Mouse (Mus musculus) stomach, embryonic 15.5 days (tissue): ENCODE measurements around the gene Itgb5. TPM values are rescaled to one million over a fixed set of nuclear protein-coding genes. Genes with fewer than 3 reads are reported as not detected.

ENCODE experiments used
- ATAC-seq: fragments of 200-750 bp; cut with Nextera tagmentation; 2 replicates; pipeline ENCODE4 v1.8.0; 2017; ENCODE audit warnings: low read depth, moderate number of reproducible peaks, moderate TSS enrichment; ENCODE audit not compliant: insufficient read depth, low FRiP score
- H3K27ac ChIP-seq: fragments of 300-500 bp; sonication (generic); 2 replicates; pipeline ENCODE4 v1.5.1; 2015; ENCODE audit warnings: mild to moderate bottlenecking, inconsistent platforms
- H3K27me3 ChIP-seq: fragments of 300-500 bp; sonication (generic); replicated peaks from 2 replicates; pipeline ENCODE4 v1.6.1; 2015; ENCODE audit warnings: inconsistent platforms
- H3K36me3 ChIP-seq: fragments of 300-500 bp; sonication (generic); 2 replicates; pipeline ENCODE4 v1.6.1; 2015; ENCODE audit warnings: inconsistent platforms
- H3K4me1 ChIP-seq: fragments of 300-500 bp; sonication (generic); 2 replicates; pipeline ENCODE4 v1.6.1; 2015; ENCODE audit warnings: inconsistent platforms
- H3K4me2 ChIP-seq: fragments of 300-500 bp; sonication (generic); 2 replicates; pipeline ENCODE4 v1.6.1; 2015; ENCODE audit warnings: mild to moderate bottlenecking, inconsistent platforms
- H3K4me3 ChIP-seq: fragments of 300-500 bp; sonication (generic); replicated peaks from 2 replicates; pipeline ENCODE4 v1.5.1; 2015; ENCODE audit warnings: inconsistent platforms
- H3K9ac ChIP-seq: fragments of 300-500 bp; sonication (generic); 2 replicates; pipeline ENCODE4 v1.6.1; 2015; ENCODE audit warnings: inconsistent platforms
- H3K9me3 ChIP-seq: fragments of 300-500 bp; sonication (generic); 2 replicates; pipeline ENCODE4 v1.6.1; 2016; ENCODE audit warnings: inconsistent platforms
- WGBS: fragments of 180-500 bp; shearing (Covaris S2); methylation state at CpG from one replicate; pipeline ENCODE4 v1.1.7; 2015; 5-methylcytosine and 5-hydroxymethylcytosine counted together
- polyA plus RNA-seq: library from polyadenylated mRNA; unstranded; fragments of >200 nt; fragmentation: Nextera tagmentation; extraction: Ambion mirVana; gene quantifications from 2 replicates; pipeline ENCODE4 v1.2.1, GENCODE M21; 2015

Itgb5 gene
- polyA plus RNA-seq, 1 experiment from 2014 or later: 50.2 TPM

DNA sequence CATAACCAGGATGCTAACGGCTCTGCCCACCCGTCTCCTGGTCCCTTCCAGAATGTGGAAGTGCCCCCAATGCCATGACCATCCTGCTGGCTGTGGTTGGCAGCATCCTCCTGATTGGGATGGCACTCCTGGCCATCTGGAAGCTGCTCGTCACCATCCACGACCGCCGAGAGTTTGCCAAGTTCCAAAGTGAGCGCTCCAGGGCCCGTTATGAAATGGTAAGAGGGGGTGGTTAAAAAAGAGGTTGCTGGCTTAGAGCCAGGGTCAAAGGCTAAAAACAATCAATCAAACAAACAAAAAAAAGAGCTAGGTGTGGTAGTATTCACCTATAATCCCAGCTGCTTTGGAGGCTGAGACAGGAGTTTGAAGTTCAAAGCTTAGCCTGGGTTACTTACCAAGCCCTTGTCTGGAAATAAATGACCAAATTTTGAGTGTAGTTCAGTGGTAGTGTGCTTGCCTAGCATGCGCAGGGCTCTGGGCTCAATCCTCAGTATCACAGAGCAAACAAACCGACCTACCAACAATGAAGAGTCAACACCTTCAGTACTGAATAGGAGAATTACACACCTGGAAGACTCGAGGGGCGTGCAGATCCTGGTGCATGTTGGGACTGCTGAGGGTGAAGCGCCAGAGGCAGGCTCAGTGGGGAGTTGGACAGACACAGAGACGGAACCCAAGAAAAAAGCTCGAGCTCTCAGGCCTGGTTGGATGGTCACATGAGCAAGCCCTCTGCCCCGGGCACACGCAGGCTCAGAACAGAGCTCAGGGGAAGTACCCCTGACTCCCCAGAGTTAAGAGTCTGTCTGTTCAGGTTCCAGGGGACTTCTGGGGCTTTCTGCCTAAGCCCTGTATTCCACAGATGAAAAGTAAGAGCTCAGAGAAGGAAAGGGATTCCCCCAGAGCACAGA lies 118.5 kb downstream of the Itgb5 start:
- WGBS: 68% methylated on average over 17 of the region's 17 CpGs
- Histone ChIP-seq H3K4me1 (peaks cover 31% of the 10 kb centered on the region), H3K9me3 (no peaks in the 10 kb centered on the region), H3K36me3 (no peaks in the 10 kb centered on the region), H3K27ac (peak overlapping the region; percentile 26; the same call in 1 of the 2 replicates), H3K27me3 (no peaks in the 10 kb centered on the region), H3K4me3 (no peak overlapping the region), H3K4me2 (no peak overlapping the region), H3K9ac (no peak overlapping the region)
- ATAC-seq: peak; percentile 65

DNA sequence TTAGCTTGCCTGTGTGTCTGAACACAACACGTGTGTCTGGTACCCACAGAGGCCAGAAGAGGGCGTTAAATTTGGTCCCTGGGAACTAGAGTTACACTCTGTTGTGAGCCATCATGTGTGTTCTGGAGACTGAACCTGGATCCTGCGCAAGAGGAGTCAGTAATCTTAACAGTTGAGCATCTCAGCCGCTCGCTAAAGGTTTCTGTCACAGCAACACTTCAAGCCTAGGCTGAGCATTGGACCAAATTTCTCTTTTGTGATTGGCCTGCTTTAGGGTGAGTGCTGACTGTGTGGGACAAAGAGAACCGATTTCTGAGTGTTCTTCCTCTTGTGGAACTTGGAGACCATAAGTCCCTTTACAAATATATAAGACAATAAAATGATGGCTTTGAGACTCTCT lies 120.9 kb downstream of the Itgb5 start:
- no peaks in the 10 kb centered on the region for H3K27me3 ChIP-seq
- H3K36me3 ChIP-seq: peaks cover 18% of the 10 kb centered on the region; the same call in 1 of the 2 replicates
- no peaks in the 10 kb centered on the region for H3K9me3 ChIP-seq
- H3K4me1 ChIP-seq: 0 out of 2 replicates have a peak, but pooled peaks cover 16% of the 10 kb centered on the region
- H3K4me3 ChIP-seq: no peak overlapping the region
- H3K4me2 ChIP-seq: no peak overlapping the region
- 78% methylated on average over 6 of the region's 6 CpGs for WGBS
- no peak for ATAC-seq
- H3K9ac ChIP-seq: no peak overlapping the region
- no peak overlapping the region for H3K27ac ChIP-seq

DNA sequence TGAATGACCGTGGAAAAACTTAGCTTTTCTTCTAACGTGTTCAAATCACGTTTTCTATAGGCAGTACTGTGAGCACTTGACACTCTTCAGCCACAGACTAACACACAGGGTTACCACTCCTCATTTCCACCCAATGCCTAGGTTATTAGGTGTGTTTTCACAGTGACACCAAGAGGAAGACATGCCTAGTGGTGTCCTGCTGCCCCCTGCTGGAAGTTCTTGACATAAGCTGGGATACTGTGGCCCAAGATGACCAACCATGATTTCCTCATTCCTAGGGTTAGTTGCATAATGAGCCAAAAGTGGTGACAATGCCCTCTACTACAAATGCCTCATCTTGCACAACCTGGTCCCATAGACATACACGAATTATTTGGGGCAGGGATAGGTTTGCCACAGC lies 121.4 kb downstream of the Itgb5 start:
- H3K9ac ChIP-seq: no peak overlapping the region
- 28% methylated on average over 4 of the region's 4 CpGs for WGBS
- H3K4me3 ChIP-seq: no peak overlapping the region
- no peak overlapping the region for H3K4me2 ChIP-seq
- no peaks in the 10 kb centered on the region for H3K27me3 ChIP-seq
- H3K4me1 ChIP-seq: 0 out of 2 replicates have a peak, but pooled peaks cover 16% of the 10 kb centered on the region
- H3K27ac ChIP-seq: no peak overlapping the region
- H3K9me3 ChIP-seq: no peaks in the 10 kb centered on the region
- ATAC-seq: peak; percentile 74
- H3K36me3 ChIP-seq: peaks cover 22% of the 10 kb centered on the region

DNA sequence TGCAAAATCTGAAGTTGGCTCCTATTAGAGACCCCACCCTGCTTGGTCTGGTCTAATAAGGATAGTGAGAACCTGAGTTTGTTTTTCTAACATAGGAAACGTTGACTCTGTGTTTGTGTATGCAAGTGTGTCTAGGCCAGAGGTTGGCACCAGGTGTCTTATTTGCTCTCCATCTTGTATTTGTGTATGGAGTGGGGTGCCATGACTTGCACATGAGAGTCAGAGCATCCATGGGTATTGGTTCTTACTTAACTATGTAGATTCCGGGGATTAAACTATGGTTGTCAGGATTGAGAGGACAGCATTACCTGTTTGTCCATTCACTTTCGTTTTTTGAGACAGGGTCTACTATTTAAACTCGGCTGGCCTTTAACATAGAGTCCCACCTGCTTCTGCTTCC lies 123.5 kb downstream of the Itgb5 start:
- Histone ChIP-seq H3K4me1 (0 out of 2 replicates have a peak, but pooled peaks cover 3% of the 10 kb centered on the region), H3K4me2 (no peak overlapping the region), H3K9ac (no peak overlapping the region), H3K27ac (no peak overlapping the region), H3K27me3 (no peaks in the 10 kb centered on the region), H3K4me3 (no peak overlapping the region), H3K9me3 (no peaks in the 10 kb centered on the region), H3K36me3 (peaks cover 40% of the 10 kb centered on the region)
- WGBS: 81% methylated on average over 4 of the region's 4 CpGs
- ATAC-seq: no peak

DNA sequence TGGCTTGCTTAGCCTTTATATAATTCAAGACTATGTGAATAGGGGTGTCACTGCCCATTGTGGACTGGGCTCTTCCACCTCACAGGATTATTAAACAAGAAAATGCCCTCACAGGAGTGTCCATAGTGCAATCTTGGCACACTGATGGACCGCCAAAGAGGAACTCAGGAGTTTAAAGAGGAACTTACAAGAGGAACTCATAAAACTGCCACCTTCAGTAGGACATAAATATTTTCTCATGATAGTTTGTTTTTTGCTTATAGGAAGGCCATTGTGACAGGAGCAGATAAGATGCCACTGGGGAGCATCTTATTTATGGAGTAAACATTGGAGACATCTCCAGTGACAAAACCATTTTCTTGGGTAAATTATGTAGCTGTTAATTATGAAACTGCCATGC lies 125.3 kb downstream of the Itgb5 start:
- no peaks in the 10 kb centered on the region for H3K4me1 ChIP-seq
- no peaks in the 10 kb centered on the region for H3K9me3 ChIP-seq
- H3K4me2 ChIP-seq: no peak overlapping the region
- 91% methylated on average over 1 of the region's 1 CpGs for WGBS
- no peak overlapping the region for H3K27ac ChIP-seq
- no peaks in the 10 kb centered on the region for H3K27me3 ChIP-seq
- no peak overlapping the region for H3K4me3 ChIP-seq
- no peak for ATAC-seq
- H3K9ac ChIP-seq: no peak overlapping the region
- peaks cover 51% of the 10 kb centered on the region for H3K36me3 ChIP-seq

DNA sequence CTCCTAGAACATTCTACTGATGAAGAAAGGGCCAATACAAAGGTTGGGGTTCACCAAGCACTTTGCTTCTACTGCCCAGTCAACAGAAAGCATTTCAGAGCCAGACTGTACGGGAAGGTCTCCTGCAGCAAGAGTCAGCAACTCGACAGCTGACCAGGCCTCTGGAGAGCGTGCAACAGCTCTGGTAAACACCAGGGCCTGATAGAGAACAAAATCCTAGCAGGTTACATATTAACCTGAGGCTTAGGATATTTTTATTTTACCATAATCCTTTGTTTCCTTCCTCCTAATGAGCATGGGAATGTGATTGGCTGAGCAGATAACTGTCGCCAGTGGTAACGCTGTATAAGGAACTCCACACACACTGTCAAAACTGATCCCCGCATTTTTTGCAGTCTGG lies 134.0 kb downstream of the Itgb5 start:
- H3K27ac ChIP-seq: peak overlapping the region; percentile 8; the same call in 1 of the 2 replicates
- H3K27me3 ChIP-seq: no peaks in the 10 kb centered on the region
- H3K9me3 ChIP-seq: no peaks in the 10 kb centered on the region
- H3K9ac ChIP-seq: no peak overlapping the region
- H3K36me3 ChIP-seq: peaks cover 28% of the 10 kb centered on the region
- H3K4me1 ChIP-seq: peaks cover 7% of the 10 kb centered on the region; the same call in 1 of the 2 replicates
- WGBS: 66% methylated on average over 6 of the region's 6 CpGs
- peak; percentile 74 for ATAC-seq
- no peak overlapping the region for H3K4me3 ChIP-seq
- H3K4me2 ChIP-seq: no peak overlapping the region

DNA sequence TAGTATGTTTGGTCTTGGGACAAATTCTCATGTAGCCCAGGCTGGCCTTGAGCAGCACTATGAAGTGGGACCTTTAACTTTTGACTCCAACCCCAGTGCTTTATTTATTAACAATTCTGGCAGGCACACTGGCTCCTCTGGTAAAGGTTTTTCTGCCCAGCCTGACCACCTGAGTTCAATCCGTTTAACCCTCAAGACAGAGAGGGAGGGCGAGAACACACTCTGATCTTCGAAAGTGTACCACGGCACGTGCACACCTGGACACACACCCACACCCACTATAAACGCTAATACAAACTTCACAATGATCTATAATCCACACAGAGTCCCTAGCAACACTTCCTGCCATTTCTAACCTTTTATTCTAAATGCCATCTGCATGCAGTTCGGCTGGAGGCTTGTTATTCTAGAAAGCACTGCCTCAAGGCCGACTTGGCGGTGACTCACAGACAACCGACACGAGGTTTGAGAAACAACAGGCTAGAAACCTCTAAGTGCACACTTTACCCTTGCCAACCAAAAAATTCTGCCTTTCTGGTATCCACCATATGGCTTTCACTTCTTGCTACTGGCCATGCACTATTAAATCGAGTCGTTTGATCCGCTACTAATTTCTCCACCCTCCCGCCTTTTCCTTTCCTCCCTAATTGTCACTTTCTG lies 136.5 kb downstream of the Itgb5 start:
- WGBS: 3% methylated on average over 15 of the region's 15 CpGs
- H3K4me3 ChIP-seq: peak overlapping the region; percentile 67
- no peak for ATAC-seq

DNA sequence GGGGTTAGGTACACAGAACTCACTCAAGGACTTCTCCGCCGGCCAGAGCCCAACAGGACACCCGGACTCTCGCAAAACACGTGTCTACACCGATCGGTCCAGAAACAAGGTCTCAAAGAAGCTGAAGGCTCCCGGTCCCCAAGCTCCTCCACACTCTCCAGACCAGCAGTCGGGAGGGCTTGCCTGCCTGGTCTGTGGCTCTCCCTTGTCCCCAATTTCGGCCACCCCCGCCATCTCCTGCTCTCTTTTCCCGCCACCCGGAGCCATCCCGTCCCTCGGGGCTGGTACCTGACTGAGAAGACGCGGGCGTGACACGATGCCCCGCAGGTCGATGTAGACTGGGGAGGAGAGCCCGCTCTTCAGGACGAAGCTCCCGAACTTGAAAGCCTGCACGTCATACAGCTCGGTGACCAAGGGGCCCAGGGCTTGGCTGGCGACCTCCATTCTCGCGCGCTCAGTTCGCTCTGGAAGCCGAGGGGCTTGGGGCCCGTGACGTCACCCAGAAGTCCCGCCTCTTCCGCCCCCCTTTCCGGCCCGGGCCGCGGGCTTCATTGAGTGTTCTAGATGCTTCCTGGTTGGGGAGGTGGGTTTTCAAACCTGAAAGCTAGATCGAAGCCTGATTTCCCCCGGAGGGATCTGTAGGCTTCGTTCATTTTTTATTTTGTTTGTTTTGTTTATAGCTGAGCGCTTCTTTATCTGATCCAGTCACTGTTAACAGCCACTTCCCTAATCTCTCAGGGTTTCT lies 137.2 kb downstream of the Itgb5 start, which contains the start of gene Umps:
TSS of gene Umps (minus strand) at position 501 of the 745 bp plus-strand sequence.
- Histone ChIP-seq H3K9ac (peak within 1 kb of the TSS; percentile 51), H3K36me3 (peaks cover 10% of the 10 kb centered on the region), H3K9me3 (no peaks in the 10 kb centered on the region), H3K27ac (peak within 1 kb of the TSS; percentile 68), H3K27me3 (no peaks in the 10 kb centered on the region), H3K4me3 (peak within 1 kb of the TSS; percentile 67), H3K4me2 (peak within 1 kb of the TSS; percentile 68), H3K4me1 (peaks cover 7% of the 10 kb centered on the region; the same call in 1 of the 2 replicates)
- under 1% methylated on average over 44 of the region's 44 CpGs for WGBS
- ATAC-seq: peak; percentile 82

More for the DNA sequence above, 136.5 kb downstream of the Itgb5 start:
- Histone ChIP-seq H3K36me3 (peaks cover 13% of the 10 kb centered on the region), H3K9ac (peak overlapping the region; percentile 51), H3K4me2 (peak overlapping the region; percentile 68), H3K4me1 (peaks cover 7% of the 10 kb centered on the region; the same call in 1 of the 2 replicates), H3K9me3 (no peaks in the 10 kb centered on the region), H3K27ac (peak overlapping the region; percentile 68), H3K27me3 (no peaks in the 10 kb centered on the region)

DNA sequence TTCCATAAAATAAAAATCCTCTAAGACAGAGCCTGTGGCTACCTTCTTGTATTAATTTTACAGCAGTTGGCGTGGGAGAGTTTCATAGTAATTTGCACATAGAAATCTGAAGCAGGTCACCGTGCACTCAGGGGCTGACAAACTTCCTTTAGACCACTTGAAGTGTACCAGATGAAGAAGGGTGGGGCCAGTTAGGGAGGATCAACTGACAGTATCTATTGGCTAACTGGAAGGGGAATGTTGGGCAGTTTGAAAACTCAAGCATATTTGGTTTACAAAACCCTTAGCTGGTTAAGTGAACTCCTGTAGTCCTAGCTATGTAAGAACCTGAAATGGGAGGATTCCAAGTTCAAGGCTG lies 137.8 kb downstream of the Itgb5 start:
- peak overlapping the region; percentile 68 for H3K27ac ChIP-seq
- peak overlapping the region; percentile 68 for H3K4me2 ChIP-seq
- peak overlapping the region; percentile 67 for H3K4me3 ChIP-seq
- no peak for ATAC-seq
- 51% methylated on average over 2 of the region's 2 CpGs for WGBS
- H3K9me3 ChIP-seq: no peaks in the 10 kb centered on the region
- H3K27me3 ChIP-seq: no peaks in the 10 kb centered on the region
- H3K9ac ChIP-seq: peak overlapping the region; percentile 51; the same call in 1 of the 2 replicates
- peaks cover 7% of the 10 kb centered on the region; the same call in 1 of the 2 replicates for H3K4me1 ChIP-seq
- H3K36me3 ChIP-seq: peaks cover 5% of the 10 kb centered on the region; the same call in 1 of the 2 replicates

DNA sequence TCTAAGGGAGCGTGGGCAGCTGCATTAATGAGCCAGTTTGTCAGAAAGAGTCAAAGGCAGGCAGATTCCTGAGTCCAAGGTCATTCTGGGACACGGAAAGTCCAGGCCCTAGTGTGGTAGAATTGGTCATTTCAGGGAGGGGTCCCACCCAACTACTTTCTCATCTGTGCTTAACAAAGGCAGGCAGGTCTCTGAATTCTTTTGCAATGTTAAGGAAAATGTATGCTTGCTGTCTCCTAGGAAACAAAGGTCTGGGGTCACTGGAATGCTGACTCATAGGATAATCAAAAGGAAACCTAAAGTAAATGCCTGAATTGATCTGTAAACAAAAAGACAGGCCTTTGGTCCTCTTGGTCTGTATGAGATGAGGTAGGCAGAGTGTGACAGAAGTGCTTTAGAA lies 150.4 kb downstream of the Itgb5 start:
- Histone ChIP-seq H3K27ac (no peak overlapping the region), H3K4me1 (no peaks in the 10 kb centered on the region; the same call in 1 of the 2 replicates), H3K4me2 (no peak overlapping the region), H3K27me3 (no peaks in the 10 kb centered on the region), H3K9me3 (no peaks in the 10 kb centered on the region), H3K4me3 (no peak overlapping the region), H3K36me3 (no peaks in the 10 kb centered on the region), H3K9ac (no peak overlapping the region)
- 44% methylated on average over 2 of the region's 2 CpGs for WGBS
- ATAC-seq: peak; percentile 35; the same call in 1 of the 2 replicates

DNA sequence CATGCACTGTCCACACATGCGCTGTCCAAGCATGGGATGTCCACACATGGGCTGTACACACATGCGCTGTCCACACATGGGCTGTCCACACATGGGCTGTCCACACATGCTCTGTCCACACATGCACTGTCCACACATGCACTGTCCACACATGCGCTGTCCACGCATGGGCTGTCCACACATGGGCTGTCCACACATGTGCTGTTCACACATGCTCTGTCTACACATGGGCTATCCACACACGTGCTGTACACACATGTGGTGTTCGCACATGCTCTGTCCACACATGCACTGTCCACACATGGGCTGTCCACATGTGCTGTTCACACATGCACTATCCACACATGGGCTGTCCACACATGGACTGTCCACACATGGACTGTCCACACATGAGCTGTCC lies 154.2 kb downstream of the Itgb5 start:
- no peaks in the 10 kb centered on the region; the same call in 1 of the 2 replicates for H3K4me1 ChIP-seq
- no peak overlapping the region for H3K27ac ChIP-seq
- 94% methylated on average over 6 of the region's 6 CpGs for WGBS
- no peaks in the 10 kb centered on the region for H3K27me3 ChIP-seq
- H3K9ac ChIP-seq: no peak overlapping the region
- no peak overlapping the region for H3K4me2 ChIP-seq
- no peaks in the 10 kb centered on the region for H3K36me3 ChIP-seq
- ATAC-seq: no peak
- no peak overlapping the region for H3K4me3 ChIP-seq
- no peaks in the 10 kb centered on the region for H3K9me3 ChIP-seq
